In genomic region chr4:132796196-132796886, GRCm38 (mm10) we compare ENCODE assay signal across 8 mouse cellular contexts. TPM values are rescaled to one million over a fixed set of nuclear protein-coding genes. Genes with fewer than 3 reads are reported as not detected.
DNase-seq lines count a peak whose midpoint lies in the region; ATAC-seq and TF ChIP-seq lines count a peak whose summit lies in the region.

Gene Themis2 (minus strand): TSS chr4:132796387.

- H3K36me3 ChIP-seq in intestine, postnatal 0 days (ENCODE audit: control insufficient read depth, insufficient read depth) = no peaks in the 10 kb centered on the region
- no peaks in the 10 kb centered on the region for H3K36me3 ChIP-seq in liver, embryonic 14.5 days (replicated peaks; ENCODE audit: control insufficient read depth, insufficient read depth, low read depth)
- no peaks in the 10 kb centered on the region for H3K36me3 ChIP-seq in stomach, embryonic 16.5 days (ENCODE audit: control insufficient read depth, insufficient read depth, low read length)

- H3K27me3 ChIP-seq in intestine, postnatal 0 days (replicated peaks; ENCODE audit: control insufficient read depth, insufficient read depth, low read length) = peaks cover 9% of the 10 kb centered on the region; the same call in 1 of the 2 replicates
- H3K27me3 ChIP-seq in liver, embryonic 14.5 days (ENCODE audit: control insufficient read depth, insufficient read depth, low read length) = peaks cover 9% of the 10 kb centered on the region
- H3K27me3 ChIP-seq in stomach, embryonic 16.5 days (ENCODE audit: control insufficient read depth, insufficient read depth, low read length) = peaks cover 4% of the 10 kb centered on the region; the same call in 1 of the 2 replicates

- peak in 1 of 2 experiments; percentile 26 for DNase-seq in left cerebral cortex, adult 2 months (ENCODE audit: extremely low spot score in 1 of 2, low spot score in 2 of 2)
- DNase-seq in left cerebral cortex, adult 8-10 months (ENCODE audit: low spot score in 2 of 2) = no peak
- DNase-seq in embryo, embryonic 11.5 days (ENCODE audit: low read depth, low spot score) = peak; percentile 46
- DNase-seq in heart, adult 18-20 months = peak; percentile 85 to 89
- DNase-seq in liver, embryonic 14.5 days (ENCODE audit: low read depth in 3 of 3, low spot score in 3 of 3) = peak; percentile 65 to 69 (median 68)
- peak; percentile 80 for DNase-seq in naive thymus-derived CD4-positive, alpha-beta T cell, adult 2 months (ENCODE audit: low read depth)

- H3K4me2 ChIP-seq in intestine, postnatal 0 days (replicated peaks; ENCODE audit: low read depth) = peak within 1 kb of the TSS; percentile 79
- H3K4me2 ChIP-seq in liver, embryonic 14.5 days (ENCODE audit: low read depth) = peak within 1 kb of the TSS; percentile 72
- H3K4me2 ChIP-seq in stomach, embryonic 16.5 days (ENCODE audit: low read depth, low read length) = peak within 1 kb of the TSS; percentile 61

- TF ChIP-seq CTCF in left cerebral cortex, adult 2 months (IDR thresholded peaks at IDR 0.05) = no peak
- TF ChIP-seq CTCF in intestine, postnatal 0 days (IDR thresholded peaks at IDR 0.05; ENCODE audit: low read depth) = no peak
- no peak for TF ChIP-seq CTCF in liver, embryonic 14.5 days (IDR thresholded peaks at IDR 0.05; ENCODE audit: low read depth)

- no peak within 1 kb of the TSS for H3K27ac ChIP-seq in left cerebral cortex, adult 2 months
- no peak within 1 kb of the TSS for H3K27ac ChIP-seq in intestine, postnatal 0 days (ENCODE audit: low read depth, low read length)
- H3K27ac ChIP-seq in liver, embryonic 14.5 days = no peak within 1 kb of the TSS
- H3K27ac ChIP-seq in stomach, embryonic 16.5 days (ENCODE audit: low read length) = no peak within 1 kb of the TSS

- ATAC-seq in intestine, postnatal 0 days = no peak
- ATAC-seq in liver, embryonic 14.5 days (ENCODE audit: insufficient read depth) = peak; percentile 71; the same call in 1 of the 2 replicates
- ATAC-seq in stomach, embryonic 16.5 days (ENCODE audit: insufficient read depth, low FRiP score) = peak; percentile 74; the same call in 1 of the 2 replicates

- TF ChIP-seq EP300 in liver, embryonic 14.5 days (IDR thresholded peaks at IDR 0.05; ENCODE audit: low read depth) = no peak

- 0 out of 2 replicates have a peak, but pooled peaks cover 4% of the 10 kb centered on the region for H3K4me1 ChIP-seq in intestine, postnatal 0 days (replicated peaks; ENCODE audit: control insufficient read depth, insufficient read depth, low read length)
- peaks cover 2 to 8% of the 10 kb centered on the region in 2 experiments for H3K4me1 ChIP-seq in liver, embryonic 14.5 days (replicated peaks; ENCODE audit: control insufficient read depth in 2 of 2, insufficient read depth in 2 of 2, low read length in 1 of 2)
- no peaks in the 10 kb centered on the region for H3K4me1 ChIP-seq in stomach, embryonic 16.5 days (ENCODE audit: control insufficient read depth, insufficient read depth, low read length)

- no peaks in the 10 kb centered on the region for H3K9me3 ChIP-seq in intestine, postnatal 0 days (ENCODE audit: control insufficient read depth)
- no peaks in the 10 kb centered on the region for H3K9me3 ChIP-seq in liver, embryonic 14.5 days (ENCODE audit: control insufficient read depth, low read length)
- H3K9me3 ChIP-seq in stomach, embryonic 16.5 days (replicated peaks; ENCODE audit: control insufficient read depth, low read length) = no peaks in the 10 kb centered on the region

- H3K4me3 ChIP-seq in left cerebral cortex, adult 2 months = peak within 1 kb of the TSS; percentile 28
- peak within 1 kb of the TSS; percentile 38 for H3K4me3 ChIP-seq in intestine, postnatal 0 days (ENCODE audit: low read depth, low read length)
- peak within 1 kb of the TSS; percentile 34 to 51 for H3K4me3 ChIP-seq in liver, embryonic 14.5 days (ENCODE audit: insufficient read depth in 1 of 2, low read depth in 2 of 2, low read length in 2 of 2)
- peak within 1 kb of the TSS; percentile 48 for H3K4me3 ChIP-seq in stomach, embryonic 16.5 days (replicated peaks; ENCODE audit: low read length)

- intact Hi-C loops in left cerebral cortex, adult 2 months (cut with DNase I) = no loop called here

- no peak within 1 kb of the TSS for H3K9ac ChIP-seq in intestine, postnatal 0 days (ENCODE audit: low read depth, low read length)
- H3K9ac ChIP-seq in liver, embryonic 14.5 days (replicated peaks) = 0 out of 2 replicates have a peak within 1 kb of the TSS, but pooled peaks have one; percentile 31
- H3K9ac ChIP-seq in stomach, embryonic 16.5 days (ENCODE audit: low read length) = peak within 1 kb of the TSS; percentile 69

- WGBS in intestine, postnatal 0 days = under 1% methylated on average over 21 of the region's 21 CpGs
- under 1% methylated on average over 21 of the region's 21 CpGs for WGBS in liver, embryonic 14.5 days (ENCODE audit: insufficient replicate concordance)
- WGBS in stomach, embryonic 16.5 days = 3% methylated on average over 21 of the region's 21 CpGs

RNA-seq across cellular contexts. Expression of gene Themis2, which starts in this region (rescaled TPM):
- under 1 TPM; 0.86 to 0.94 TPM for total RNA-seq in left cerebral cortex, adult 2 months (2021)
- total RNA-seq in left cerebral cortex, adult 8-10 months (2022) = 1 to 10 TPM in 2 of 4 experiments, under 1 TPM in 2; 0.70 to 2.3 (median 1.5) TPM
- 1 to 10 TPM; 1.5 to 2.1 TPM for total RNA-seq in heart, adult 18-20 months (2021)
- 1.3 and 1.4 TPM in 2 replicates for polyA plus RNA-seq in intestine, postnatal 0 days (2015; fragmentation: Nextera tagmentation; extraction: Ambion mirVana)
- polyA plus RNA-seq in liver, embryonic 14.5 days (2012; rRNA removed) = 2.0 and 2.3 TPM in 2 replicates
- polyA plus RNA-seq in liver, embryonic 14.5 days (2014; fragmentation: Nextera tagmentation; extraction: Ambion mirVana) = 2.5 and 2.6 TPM in 2 replicates
- polyA plus RNA-seq in stomach, embryonic 16.5 days (2015; fragmentation: Nextera tagmentation; extraction: Ambion mirVana) = 1.4 and 1.8 TPM in 2 replicates

Comparison
In these comparisons a context has a peak if more than half of its experiments do, and no peak if none do; other contexts are left out.
1. DNase-seq: peak in embryo, embryonic 11.5 days (single experiment), heart, adult 18-20 months (2 of 2), liver, embryonic 14.5 days (3 of 3) and naive thymus-derived CD4-positive, alpha-beta T cell, adult 2 months (single experiment); none in left cerebral cortex, adult 8-10 months (0 of 2).
2. Peak in every context shown above with its lines, with median percentiles within 50 percentile points of each other: H3K4me3 ChIP-seq and H3K4me2 ChIP-seq.